Mouse (Mus musculus) liver, embryonic 14.5 days (tissue): ENCODE data around the gene Hist1h2bb. TPM values are rescaled to one million over a fixed set of nuclear protein-coding genes. Genes with fewer than 3 reads are reported as not detected.
"Not testable (repeated sequence)": the region's sequence is repeated elsewhere in the genome, so short reads cannot be mapped to it uniquely, and the experiment has no call there.

Experiments
- ATAC-seq: fragments of 200-750 bp; cut with Nextera tagmentation; 2 replicates; pipeline ENCODE4 v1.8.0; 2017; ENCODE audit warnings: moderate number of reproducible peaks, mild to moderate bottlenecking, moderate library complexity; ENCODE audit not compliant: insufficient read depth
- DNase-seq, 3 experiments: peaks; one replicate each; pipeline ENCODE4 v3.0.0-alpha.2; 2012 to 2013; ENCODE audit warnings: low read depth in 3 of 3, low spot score in 3 of 3
- H3K27ac ChIP-seq: fragments of 300-500 bp; sonication (generic); 2 replicates; pipeline ENCODE4 v1.5.1; 2014; ENCODE audit warnings: moderate library complexity, mild to moderate bottlenecking, control low read depth, inconsistent platforms
- H3K27me3 ChIP-seq: fragments of 300-500 bp; sonication (generic); 2 replicates; pipeline ENCODE4 v1.6.1; 2014; ENCODE audit warnings: mild to moderate bottlenecking, low read length, moderate library complexity; ENCODE audit not compliant: control insufficient read depth, insufficient read depth
- H3K36me3 ChIP-seq: fragments of 300-500 bp; sonication (generic); replicated peaks from 2 replicates; pipeline ENCODE4 v1.6.1; 2014; ENCODE audit warnings: low read depth; ENCODE audit not compliant: control insufficient read depth, insufficient read depth
- H3K4me1 ChIP-seq, 2 experiments: fragments of 200-500 bp in 1 of 2; fragments of 300-500 bp in 1 of 2; sonication (generic) in 1 of 2; replicated peaks; 2 replicates each; pipeline ENCODE4 v1.6.1; 2012 to 2014; ENCODE audit warnings: antibody characterized with exemption in 1 of 2, inconsistent platforms in 1 of 2, low read length in 1 of 2; ENCODE audit not compliant: control insufficient read depth in 2 of 2, insufficient read depth in 2 of 2
- H3K4me2 ChIP-seq: fragments of 300-500 bp; sonication (generic); 2 replicates; pipeline ENCODE4 v1.6.1; 2014; ENCODE audit warnings: low read depth, mild to moderate bottlenecking, control low read depth, moderate library complexity
- H3K4me3 ChIP-seq, 2 experiments: fragments of 200-500 bp in 1 of 2; fragments of 300-500 bp in 1 of 2; sonication (generic) in 1 of 2; 2 replicates each; pipeline ENCODE4 v1.5.1; 2012 to 2014; ENCODE audit warnings: low read depth in 2 of 2, low read length in 2 of 2, mild to moderate bottlenecking in 2 of 2, control low read depth in 1 of 2, inconsistent platforms in 1 of 2, moderate library complexity in 1 of 2; ENCODE audit not compliant: insufficient read depth in 1 of 2
- H3K9ac ChIP-seq: fragments of 300-500 bp; sonication (generic); replicated peaks from 2 replicates; pipeline ENCODE4 v1.6.1; 2014; ENCODE audit warnings: mild to moderate bottlenecking, control low read depth, moderate library complexity
- H3K9me3 ChIP-seq: fragments of 300-500 bp; sonication (generic); 2 replicates; pipeline ENCODE4 v1.6.1; 2016; ENCODE audit warnings: low read length, mixed read lengths; ENCODE audit not compliant: control insufficient read depth
- CTCF ChIP-seq: IDR thresholded peaks from 2 replicates; pipeline ENCODE4 v1.5.1; 2016; ENCODE audit warnings: antibody characterized with exemption, low read depth, control low read depth
- EP300 ChIP-seq: IDR thresholded peaks from 2 replicates; pipeline ENCODE4 v1.6.1; 2016; ENCODE audit warnings: antibody characterized with exemption, low read depth
- WGBS: fragments of 180-500 bp; shearing (Covaris S2); extraction: QIAGEN DNeasy Blood & Tissue Kit; methylation state at CpG from one replicate; pipeline ENCODE4 v1.1.7; 2014; ENCODE audit not compliant: insufficient replicate concordance; 5-methylcytosine and 5-hydroxymethylcytosine counted together
- polyA plus RNA-seq, 2 experiments: library from polyadenylated mRNA; depleted of rRNA in 1 of 2; stranded (reverse) in 1 of 2; unstranded in 1 of 2; fragments of >200 nt; fragmentation: Nextera tagmentation in 1 of 2; extraction: Ambion mirVana in 1 of 2; gene quantifications; 2 replicates each; pipeline versions ENCODE4 v1.2.1 to v1.2.3; 2012 to 2014

Hist1h2bb gene
- polyA plus RNA-seq, 2 experiments: 2.6 to 20.0 TPM

- Histone ChIP-seq H3K27ac (no peak overlapping the region), H3K4me2 (no peak overlapping the region), H3K4me1 (peaks cover 26% of the 10 kb centered on the region in 2 experiments), H3K9me3 (no peaks in the 10 kb centered on the region), H3K4me3 (no peak overlapping the region), H3K36me3 (no peaks in the 10 kb centered on the region), H3K27me3 (no peaks in the 10 kb centered on the region), H3K9ac (no peak overlapping the region)
- TF ChIP-seq CTCF (peak; percentile 23; the same call in 1 of the 2 replicates), EP300 (no peak)
- ATAC-seq (no peak), DNase-seq (no peak)
- 52% methylated on average over 3 of the region's 3 CpGs for WGBS
Measured at GRCm38 (mm10) chr13:23699767-23700166, 46.8 kb upstream of the Hist1h2bb start.

GRCm38 (mm10) chr13:23700786-23701520 lies 45.6 kb upstream of the Hist1h2bb start:
- ATAC-seq (0 out of 2 replicates have a peak, but pooled peaks have one; percentile 11), DNase-seq (peak; percentile 73 to 75 (median 73))
- WGBS: 17% methylated on average over 8 of the region's 8 CpGs
- Histone ChIP-seq H3K36me3 (no peaks in the 10 kb centered on the region), H3K4me1 (peaks cover 20 to 21% of the 10 kb centered on the region in 2 experiments), H3K9ac (peak overlapping the region; percentile 51), H3K27me3 (no peaks in the 10 kb centered on the region), H3K4me2 (peak overlapping the region; percentile 24), H3K4me3 (no peak overlapping the region), H3K9me3 (no peaks in the 10 kb centered on the region), H3K27ac (peak overlapping the region; percentile 13)
- TF ChIP-seq CTCF: peak; percentile 89
- no peak for TF ChIP-seq EP300

- DNase-seq (no peak), ATAC-seq (no peak)
- Histone ChIP-seq H3K27ac (no peak overlapping the region), H3K4me1 (peaks cover 12 to 13% of the 10 kb centered on the region in 2 experiments), H3K9me3 (no peaks in the 10 kb centered on the region), H3K36me3 (no peaks in the 10 kb centered on the region), H3K27me3 (no peaks in the 10 kb centered on the region), H3K4me3 (no peak overlapping the region), H3K9ac (no peak overlapping the region), H3K4me2 (no peak overlapping the region)
- TF ChIP-seq CTCF (no peak), EP300 (no peak)
- WGBS: 48% methylated on average over 4 of the region's 4 CpGs
Measured at GRCm38 (mm10) chr13:23702220-23702619, 44.3 kb upstream of the Hist1h2bb start.

DNA sequence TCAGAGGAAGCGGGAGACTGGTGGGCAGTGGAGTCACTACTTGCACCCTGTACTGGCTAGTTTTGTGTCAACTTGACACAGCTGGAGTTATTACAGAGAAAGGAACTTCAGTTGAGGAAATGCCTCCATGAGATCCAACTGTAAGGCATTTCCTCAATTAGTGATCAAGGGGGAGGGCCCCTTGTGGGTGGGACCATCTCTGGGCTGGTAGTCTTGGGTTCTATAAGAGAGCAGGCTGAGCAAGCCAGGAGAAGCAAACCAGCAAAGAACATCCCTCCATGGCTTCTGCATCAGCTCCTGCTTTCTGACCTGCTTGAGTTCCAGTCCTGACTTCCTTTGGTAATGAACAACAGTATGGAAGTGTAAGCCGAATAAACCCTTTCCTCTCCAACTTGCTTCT lies 43.7 kb upstream of the Hist1h2bb start:
- not testable (repeated sequence) for H3K4me2 ChIP-seq, H3K9ac ChIP-seq, DNase-seq, H3K9me3 ChIP-seq, H3K36me3 ChIP-seq, H3K4me3 ChIP-seq, H3K27me3 ChIP-seq, H3K27ac ChIP-seq, ATAC-seq
- peaks cover 12 to 13% of the 10 kb centered on the region in 2 experiments for H3K4me1 ChIP-seq
- 72% methylated on average over 2 of the region's 2 CpGs for WGBS

DNA sequence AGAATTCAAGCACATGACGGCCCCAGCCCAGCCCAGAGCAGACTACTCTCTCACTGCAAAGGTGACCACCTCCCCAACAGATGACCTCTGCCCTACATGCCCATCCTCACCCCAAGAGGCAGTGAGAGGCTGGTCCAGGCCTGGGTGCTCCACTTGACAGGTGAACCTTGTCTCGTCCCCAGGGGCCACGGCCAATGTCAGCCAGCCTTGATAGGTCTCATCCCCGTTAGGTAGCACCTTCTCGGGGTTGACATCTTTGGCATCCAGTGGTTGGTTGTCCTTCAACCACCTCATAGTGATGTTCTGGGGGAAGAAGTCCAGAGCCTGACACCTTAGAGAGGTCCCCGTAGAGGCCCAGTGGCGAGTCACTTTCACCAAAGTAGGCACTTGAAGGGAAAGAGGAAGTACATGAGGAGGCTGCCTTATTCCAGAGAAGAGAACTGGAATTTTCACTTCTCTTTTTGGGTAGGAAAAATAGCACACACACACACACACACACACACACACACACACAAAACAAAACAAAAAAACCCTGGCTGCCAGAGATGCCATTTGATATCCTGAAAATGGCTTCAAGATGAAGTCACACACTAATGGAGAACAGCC lies 40.7 kb upstream of the Hist1h2bb start:
- Histone ChIP-seq H3K9me3 (no peaks in the 10 kb centered on the region), H3K4me3 (no peak overlapping the region), H3K27ac (no peak overlapping the region), H3K36me3 (no peaks in the 10 kb centered on the region), H3K4me1 (peaks cover 4 to 9% of the 10 kb centered on the region in 2 experiments), H3K27me3 (peaks cover 3% of the 10 kb centered on the region), H3K4me2 (no peak overlapping the region), H3K9ac (no peak overlapping the region)
- DNase-seq: no peak
- no peak for TF ChIP-seq CTCF
- TF ChIP-seq EP300: no peak
- 68% methylated on average over 7 of the region's 7 CpGs for WGBS
- ATAC-seq: no peak
